Mouse (Mus musculus) G1E (cell line): ENCODE measurements around the gene St8sia1. TPM values are rescaled to one million over a fixed set of nuclear protein-coding genes. Genes with fewer than 3 reads are reported as not detected.

ENCODE experiments used
- ATAC-seq: 2 replicates; pipeline ENCODE4 v1.8.0; 2016; ENCODE audit warnings: mild to moderate bottlenecking; ENCODE audit not compliant: insufficient number of reproducible peaks, poor library complexity, low FRiP score, severe bottlenecking; ENCODE audit errors: extremely low read depth
- DNase-seq: peaks from one replicate; pipeline ENCODE4 v3.0.0; 2012; ENCODE audit warnings: low spot score
- H3K27me3 ChIP-seq: 2 replicates; pipeline ENCODE4 v1.6.1; 2012; ENCODE audit warnings: mild to moderate bottlenecking, low read length, inconsistent platforms; ENCODE audit not compliant: insufficient read depth
- H3K36me3 ChIP-seq: replicated peaks from 2 replicates; pipeline ENCODE3; 2012; ENCODE audit warnings: mild to moderate bottlenecking, inconsistent platforms
- H3K4me1 ChIP-seq: 2 replicates; pipeline ENCODE4 v1.6.1; 2012; ENCODE audit warnings: low read depth, low read length, inconsistent platforms, mixed read lengths; ENCODE audit not compliant: insufficient read depth
- H3K4me3 ChIP-seq: 2 replicates; pipeline ENCODE4 v1.5.1; 2012; ENCODE audit warnings: low read depth, mild to moderate bottlenecking, inconsistent platforms, low read length, moderate library complexity, mixed read lengths
- H3K9me3 ChIP-seq: replicated peaks from 2 replicates; pipeline ENCODE4 v1.6.1; 2012; ENCODE audit warnings: inconsistent platforms
- CTCF ChIP-seq: IDR thresholded peaks from 2 replicates; pipeline ENCODE4 v1.5.1; 2012; ENCODE audit warnings: low read depth, low read length, inconsistent platforms, mixed read lengths
- GATA1 ChIP-seq: IDR thresholded peaks from 2 replicates; pipeline ENCODE4 v1.6.1; 2012; ENCODE audit warnings: borderline replicate concordance, low read length, inconsistent platforms, mixed read lengths
- GATA2 ChIP-seq: IDR thresholded peaks from 2 replicates; pipeline ENCODE4 v1.6.1; 2012; ENCODE audit warnings: low read depth, low read length, inconsistent platforms, borderline replicate concordance
- POLR2AphosphoS5 ChIP-seq: IDR thresholded peaks from 2 replicates; pipeline ENCODE4 v1.6.1; 2012; ENCODE audit warnings: low read depth, low read length, inconsistent platforms; ENCODE audit not compliant: insufficient replicate concordance
- TAL1 ChIP-seq: conservative IDR thresholded peaks from 2 replicates; pipeline ENCODE4 v1.6.1; 2012; ENCODE audit warnings: low read depth, low read length, inconsistent platforms, mixed read lengths
- polyA plus RNA-seq: library from polyadenylated mRNA; stranded (reverse); fragments of >175 nt; gene quantifications from 2 replicates; pipeline ENCODE4 v1.2.3, GENCODE M21; 2012
- total RNA-seq, 2 experiments: library from RNA; stranded (forward) in 1 of 2; stranded (reverse) in 1 of 2; fragments of 200-1000 nt in 1 of 2; fragments of >200 nt in 1 of 2; fragmentation: Nextera tagmentation in 1 of 2; gene quantifications; 2 replicates each; pipeline ENCODE4 v1.2.3; 2014 to 2017

Gene St8sia1
- total and polyA plus RNA-seq, 3 experiments, result 0.11 TPM; not detected in 2

DNA sequence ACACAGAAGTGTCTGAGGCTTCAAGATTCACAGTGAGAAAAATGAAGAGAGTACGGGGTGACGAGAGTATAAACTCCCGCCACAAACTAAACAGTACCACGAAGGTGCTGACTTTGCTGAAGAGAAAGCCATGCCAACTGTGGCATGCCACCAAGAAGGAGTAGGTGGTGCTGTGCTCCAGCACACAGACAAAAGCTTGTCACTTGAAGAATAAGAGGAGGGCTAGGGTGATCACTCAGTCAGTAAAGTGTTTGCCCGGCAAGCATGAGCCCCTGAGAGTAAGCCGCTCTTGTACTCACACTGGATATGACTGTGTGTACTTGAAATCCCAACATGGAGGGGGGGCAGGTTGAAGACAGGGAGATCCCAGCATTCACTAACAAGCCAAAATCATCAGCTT is 87.0 kb downstream of the St8sia1 start:
- H3K27me3 ChIP-seq, result peaks cover 9% of the 10 kb centered on the region
- DNase-seq, result no peak
- H3K9me3 ChIP-seq, result no peaks in the 10 kb centered on the region
- H3K4me1 ChIP-seq, result peaks cover 5% of the 10 kb centered on the region; the same call in 1 of the 2 replicates
- no peak for ATAC-seq
- no peak overlapping the region for H3K4me3 ChIP-seq
- TF ChIP-seq POLR2AphosphoS5, result no peak
- no peak for TF ChIP-seq CTCF
- TF ChIP-seq TAL1, result no peak
- TF ChIP-seq GATA2, result no peak
- no peak for TF ChIP-seq GATA1
- no peaks in the 10 kb centered on the region for H3K36me3 ChIP-seq

DNA sequence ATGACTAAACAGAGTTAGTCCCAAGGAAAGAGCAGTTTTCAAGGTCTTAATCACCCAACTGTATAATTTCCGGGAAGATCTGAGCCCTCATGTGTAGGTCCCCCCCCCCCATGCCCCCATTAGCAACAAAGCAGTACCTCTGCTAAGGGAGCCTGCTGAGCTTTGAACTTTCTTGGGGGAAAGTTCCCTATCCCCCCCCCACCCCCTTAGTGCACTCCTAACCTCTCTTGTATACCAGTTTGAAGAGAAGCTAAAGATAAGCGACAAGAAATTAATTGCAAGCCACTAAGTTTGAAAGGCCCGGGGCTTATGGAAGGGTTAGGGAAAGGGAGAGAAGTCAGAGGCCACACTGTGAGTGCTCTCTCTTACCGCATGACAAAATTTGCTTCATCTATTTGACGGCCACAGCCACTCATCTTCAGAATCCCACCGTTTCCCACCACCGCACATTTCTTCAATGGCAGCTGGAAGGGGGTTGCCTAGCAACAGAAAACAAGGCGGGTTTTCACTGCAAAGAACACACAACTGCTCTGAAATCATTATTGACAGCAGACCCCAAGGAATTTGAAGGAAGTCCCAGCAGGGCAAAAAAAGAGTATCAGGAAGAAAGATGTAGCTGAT is 87.9 kb downstream of the St8sia1 start:
- H3K36me3 ChIP-seq, result no peaks in the 10 kb centered on the region
- no peaks in the 10 kb centered on the region for H3K9me3 ChIP-seq
- DNase-seq, result no peak
- peaks cover 5% of the 10 kb centered on the region; the same call in 1 of the 2 replicates for H3K4me1 ChIP-seq
- H3K27me3 ChIP-seq, result peaks cover 9% of the 10 kb centered on the region
- no peak for ATAC-seq
- TF ChIP-seq GATA2 (no peak), GATA1 (no peak), CTCF (no peak), TAL1 (no peak), POLR2AphosphoS5 (no peak)
- H3K4me3 ChIP-seq, result no peak overlapping the region

DNA sequence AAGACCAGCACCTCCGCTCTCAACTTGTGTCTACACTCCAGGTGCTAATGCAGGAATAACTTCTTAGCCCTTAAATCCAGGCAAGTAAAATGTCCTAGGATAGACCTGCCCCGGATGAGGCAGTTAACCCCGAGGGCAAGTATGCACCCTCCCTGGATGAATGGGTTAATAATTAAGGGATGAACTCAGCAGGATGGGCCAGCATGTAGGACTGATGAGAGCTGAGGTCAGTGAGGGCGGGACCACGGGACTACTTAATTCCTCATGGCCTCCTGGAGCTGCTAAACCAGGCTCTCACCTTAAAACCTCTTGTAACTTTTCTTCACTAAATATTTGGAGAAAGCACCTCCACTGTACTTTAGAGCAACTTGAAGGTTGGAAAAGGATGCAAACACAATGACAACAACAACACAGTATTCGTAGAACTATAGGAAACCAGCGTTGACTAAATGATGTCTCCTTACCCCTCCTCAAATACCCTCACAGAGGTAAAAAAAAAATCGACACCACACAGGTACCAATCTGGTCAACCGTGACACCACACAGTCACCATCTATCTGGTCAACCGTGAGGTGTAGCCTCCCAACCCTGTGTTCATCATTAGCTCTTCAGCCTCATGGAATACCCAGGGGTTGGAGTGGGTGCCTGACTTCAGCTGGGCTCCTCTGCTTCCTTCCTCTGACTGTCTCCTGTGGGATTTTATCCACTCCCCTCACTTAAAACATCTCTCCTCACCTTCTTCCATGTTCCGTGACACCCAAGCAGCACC is 90.3 kb downstream of the St8sia1 start:
- no peak overlapping the region for H3K4me3 ChIP-seq
- no peak for DNase-seq
- peaks cover 9% of the 10 kb centered on the region for H3K27me3 ChIP-seq
- TF ChIP-seq TAL1 (no peak), GATA2 (no peak), POLR2AphosphoS5 (no peak)
- H3K4me1 ChIP-seq, result peaks cover 4% of the 10 kb centered on the region; the same call in 1 of the 2 replicates
- no peak for ATAC-seq
- H3K9me3 ChIP-seq, result no peaks in the 10 kb centered on the region
- no peaks in the 10 kb centered on the region for H3K36me3 ChIP-seq

DNA sequence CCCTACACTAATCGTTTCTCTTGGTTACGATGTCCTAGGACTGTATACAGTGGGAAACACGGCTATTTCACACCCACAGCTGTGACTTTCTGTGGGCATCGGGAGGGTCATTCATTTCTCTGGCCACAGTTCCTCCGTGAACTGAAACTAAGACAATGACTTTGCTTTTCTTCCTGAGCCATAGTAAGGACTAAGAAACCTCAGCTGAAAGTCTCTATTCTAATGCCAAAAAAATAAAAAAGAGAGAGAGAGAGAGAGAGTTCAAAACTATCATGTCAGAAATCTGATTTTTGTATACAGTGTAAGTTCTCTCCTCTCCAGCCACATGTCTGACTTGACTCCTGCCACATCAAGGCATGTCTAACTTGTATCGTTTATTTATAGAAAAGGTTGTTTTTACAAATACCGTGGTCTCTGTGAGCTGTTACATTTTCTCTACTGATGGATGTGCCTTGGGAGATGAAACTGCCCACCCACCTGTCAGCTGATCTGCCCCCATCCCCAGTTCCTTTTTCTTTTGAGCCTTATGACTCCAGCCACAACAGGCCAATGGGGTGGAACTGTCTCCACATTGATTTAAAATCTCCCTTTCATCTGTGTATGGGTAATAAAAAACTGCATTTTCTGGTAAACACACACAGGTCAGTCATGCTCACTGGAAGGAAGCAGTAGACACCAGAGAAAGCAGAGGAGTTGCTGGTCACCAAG is 94.4 kb downstream of the St8sia1 start:
- Histone ChIP-seq H3K36me3 (no peaks in the 10 kb centered on the region), H3K9me3 (no peaks in the 10 kb centered on the region), H3K4me1 (peaks cover 7% of the 10 kb centered on the region), H3K4me3 (no peak overlapping the region), H3K27me3 (peaks cover 3% of the 10 kb centered on the region; the same call in 1 of the 2 replicates)
- TF ChIP-seq TAL1, result no peak
- TF ChIP-seq GATA1, result no peak
- no peak for TF ChIP-seq POLR2AphosphoS5
- TF ChIP-seq GATA2, result no peak
- TF ChIP-seq CTCF, result no peak
- DNase-seq (no peak), ATAC-seq (no peak)

DNA sequence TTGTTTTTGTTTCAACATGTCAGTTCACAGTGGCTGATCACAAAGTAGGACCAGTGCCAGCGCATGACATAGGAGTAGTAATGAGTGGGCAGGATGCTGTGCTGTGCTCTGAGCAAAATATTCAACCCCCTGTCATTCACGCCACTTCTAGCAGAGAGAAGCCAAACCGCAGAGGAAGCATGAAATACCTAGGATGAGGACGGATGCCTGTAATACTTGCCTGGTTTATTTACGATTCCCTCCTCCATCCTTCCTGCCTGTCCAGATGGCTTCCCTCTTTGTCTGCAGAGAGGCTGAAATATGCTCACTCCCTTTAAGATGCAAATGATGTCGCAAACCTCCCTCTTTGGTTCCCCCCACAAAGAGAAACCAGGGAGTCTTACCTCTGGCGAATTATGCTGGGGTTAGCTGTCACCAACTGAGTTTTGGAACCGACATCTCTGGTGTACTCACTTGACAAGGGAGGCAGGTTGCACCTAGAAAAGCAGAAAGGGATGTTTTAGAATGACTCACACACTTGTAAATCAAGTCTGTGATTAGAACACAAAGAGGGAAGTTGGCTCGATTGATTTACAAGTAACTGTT is 96.7 kb downstream of the St8sia1 start:
- ATAC-seq (no peak), DNase-seq (no peak)
- H3K4me1 ChIP-seq, result peaks cover 11% of the 10 kb centered on the region
- no peaks in the 10 kb centered on the region for H3K9me3 ChIP-seq
- H3K4me3 ChIP-seq, result no peak overlapping the region
- H3K27me3 ChIP-seq, result peaks cover 3% of the 10 kb centered on the region; the same call in 1 of the 2 replicates
- TF ChIP-seq GATA2, result no peak
- no peak for TF ChIP-seq TAL1
- TF ChIP-seq CTCF, result no peak
- no peak for TF ChIP-seq POLR2AphosphoS5
- no peak for TF ChIP-seq GATA1
- H3K36me3 ChIP-seq, result no peaks in the 10 kb centered on the region

DNA sequence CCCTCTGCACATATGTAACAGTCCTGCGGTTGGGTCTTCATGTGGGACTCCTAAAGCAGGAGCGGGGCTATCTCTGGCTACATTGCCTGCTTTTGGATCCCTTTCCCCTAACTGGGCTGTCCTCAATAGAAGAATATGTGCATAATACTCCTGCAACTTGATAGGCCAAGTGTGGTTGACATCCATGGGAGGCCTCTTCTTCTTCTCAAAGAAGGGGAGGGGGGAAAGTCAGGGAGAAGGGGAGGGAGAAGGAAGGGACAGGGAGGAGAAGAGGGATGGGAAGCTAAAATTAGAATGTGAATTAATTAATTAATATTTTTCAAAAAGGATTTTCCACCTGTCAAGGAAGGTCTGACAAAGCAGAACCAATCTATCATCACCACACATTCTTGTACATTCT is 97.2 kb downstream of the St8sia1 start:
- H3K36me3 ChIP-seq, result no peaks in the 10 kb centered on the region
- H3K4me1 ChIP-seq, result peaks cover 16% of the 10 kb centered on the region
- DNase-seq, result no peak
- no peak overlapping the region for H3K4me3 ChIP-seq
- no peaks in the 10 kb centered on the region for H3K9me3 ChIP-seq
- TF ChIP-seq CTCF (no peak), TAL1 (no peak), POLR2AphosphoS5 (no peak), GATA1 (no peak), GATA2 (no peak)
- no peak for ATAC-seq
- peaks cover 3% of the 10 kb centered on the region; the same call in 1 of the 2 replicates for H3K27me3 ChIP-seq
